Mouse (Mus musculus) forebrain, embryonic 14.5 days (tissue): ENCODE measurements around the gene Kcnc4. TPM values are rescaled to one million over a fixed set of nuclear protein-coding genes. Genes with fewer than 3 reads are reported as not detected.

ENCODE experiments used
- ATAC-seq: fragments of 200-750 bp; cut with Nextera tagmentation; 2 replicates; pipeline ENCODE4 v1.8.0; 2017; ENCODE audit warnings: mild to moderate bottlenecking, moderate library complexity
- DNase-seq: peaks from one replicate; pipeline ENCODE4 v3.0.0-alpha.2; 2015; ENCODE audit warnings: low spot score
- H3K27ac ChIP-seq: fragments of 300-500 bp; sonication (generic); 2 replicates; pipeline ENCODE4 v1.5.1; 2014; ENCODE audit warnings: low read depth, mild to moderate bottlenecking, control low read depth, low read length, moderate library complexity
- H3K27me3 ChIP-seq: fragments of 300-500 bp; sonication (generic); replicated peaks from 2 replicates; pipeline ENCODE4 v1.6.1; 2014; ENCODE audit warnings: low read length, control low read depth, mixed read lengths; ENCODE audit not compliant: control insufficient read depth, insufficient read depth
- H3K36me3 ChIP-seq: fragments of 300-500 bp; sonication (generic); 2 replicates; pipeline ENCODE4 v1.6.1; 2014; ENCODE audit warnings: low read length, control low read depth; ENCODE audit not compliant: control insufficient read depth, insufficient read depth
- H3K4me1 ChIP-seq: fragments of 300-500 bp; sonication (generic); 2 replicates; pipeline ENCODE4 v1.6.1; 2014; ENCODE audit warnings: antibody characterized with exemption, low read length, control low read depth; ENCODE audit not compliant: control insufficient read depth, insufficient read depth
- H3K4me2 ChIP-seq: fragments of 300-500 bp; sonication (generic); 2 replicates; pipeline ENCODE4 v1.6.1; 2014; ENCODE audit warnings: mild to moderate bottlenecking, control low read depth, low read length
- H3K4me3 ChIP-seq: fragments of 300-500 bp; sonication (generic); 2 replicates; pipeline ENCODE4 v1.5.1; 2014; ENCODE audit warnings: low read depth, low read length, control low read depth
- H3K9ac ChIP-seq: fragments of 300-500 bp; sonication (generic); 2 replicates; pipeline ENCODE4 v1.6.1; 2014; ENCODE audit warnings: mild to moderate bottlenecking, low read length, control low read depth, moderate library complexity
- H3K9me3 ChIP-seq: fragments of 300-500 bp; sonication (generic); replicated peaks from 2 replicates; pipeline ENCODE4 v1.6.1; 2016; ENCODE audit warnings: low read length, control low read depth, mixed read lengths; ENCODE audit not compliant: control insufficient read depth
- WGBS: fragments of 180-500 bp; shearing (Covaris S2); extraction: QIAGEN DNeasy Blood & Tissue Kit; methylation state at CpG from one replicate; pipeline ENCODE4 v1.1.7; 2014; 5-methylcytosine and 5-hydroxymethylcytosine counted together
- polyA plus RNA-seq: library from polyadenylated mRNA; unstranded; fragments of >200 nt; fragmentation: Nextera tagmentation; extraction: Ambion mirVana; gene quantifications from 2 replicates; pipeline ENCODE4 v1.2.1, GENCODE M21; 2014

The Kcnc4 gene
- polyA plus RNA-seq, 1 experiment from 2014 or later = 1.4 TPM

GRCm38 (mm10) chr3:107417287-107417644 lies 42.1 kb downstream of the Kcnc4 start:
- 81% methylated on average over 3 of the region's 3 CpGs for WGBS

GRCm38 (mm10) chr3:107416541-107417286 lies 42.6 kb downstream of the Kcnc4 start:
- no peaks in the 10 kb centered on the region for H3K9me3 ChIP-seq
- no peaks in the 10 kb centered on the region for H3K27me3 ChIP-seq
- peaks cover 18% of the 10 kb centered on the region for H3K4me1 ChIP-seq
- no peak overlapping the region for H3K27ac ChIP-seq
- WGBS = 87% methylated on average over 9 of the region's 9 CpGs
- ATAC-seq (no peak), DNase-seq (no peak)
- no peak overlapping the region for H3K4me2 ChIP-seq
- no peaks in the 10 kb centered on the region for H3K36me3 ChIP-seq
- H3K4me3 ChIP-seq = no peak overlapping the region
- no peak overlapping the region for H3K9ac ChIP-seq

More at GRCm38 (mm10) chr3:107417287-107417644, 42.1 kb downstream of the Kcnc4 start:
- no peak for DNase-seq
- no peak overlapping the region for H3K4me3 ChIP-seq
- H3K27ac ChIP-seq = no peak overlapping the region
- peaks cover 12% of the 10 kb centered on the region for H3K4me1 ChIP-seq
- no peaks in the 10 kb centered on the region for H3K27me3 ChIP-seq
- H3K4me2 ChIP-seq = no peak overlapping the region
- no peak for ATAC-seq
- no peak overlapping the region for H3K9ac ChIP-seq
- H3K9me3 ChIP-seq = no peaks in the 10 kb centered on the region
- no peaks in the 10 kb centered on the region for H3K36me3 ChIP-seq

DNA sequence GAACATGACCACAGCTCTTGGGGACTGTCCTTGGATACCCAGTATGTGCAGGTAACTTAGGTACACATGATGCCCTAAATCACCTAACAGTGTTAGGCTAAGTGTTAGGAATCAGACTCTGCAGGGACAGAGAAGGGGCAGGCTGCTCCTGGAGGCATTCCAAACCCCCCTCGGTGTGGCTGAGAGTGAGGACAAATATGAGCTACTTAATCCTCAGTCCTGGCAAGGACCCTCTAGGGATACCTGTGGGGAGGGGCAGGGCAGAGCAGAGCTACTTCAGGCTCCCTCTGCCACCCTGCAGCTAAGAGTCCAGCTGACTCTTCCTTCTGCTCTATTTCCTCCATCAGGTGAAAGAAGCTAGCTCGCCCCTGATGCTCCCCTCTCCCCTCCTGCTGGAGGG lies 46.3 kb downstream of the Kcnc4 start:
- H3K4me2 ChIP-seq = no peak overlapping the region
- DNase-seq = no peak
- WGBS = 20% methylated on average over 2 of the region's 2 CpGs
- H3K4me1 ChIP-seq = peaks cover 22% of the 10 kb centered on the region
- H3K36me3 ChIP-seq = no peaks in the 10 kb centered on the region
- no peak overlapping the region for H3K27ac ChIP-seq
- H3K27me3 ChIP-seq = no peaks in the 10 kb centered on the region
- H3K9me3 ChIP-seq = no peaks in the 10 kb centered on the region
- no peak overlapping the region for H3K4me3 ChIP-seq
- ATAC-seq = 0 out of 2 replicates have a peak, but pooled peaks have one; percentile 29
- H3K9ac ChIP-seq = no peak overlapping the region

GRCm38 (mm10) chr3:107412509-107412908 lies 46.8 kb downstream of the Kcnc4 start:
- WGBS = 53% methylated on average over 8 of the region's 8 CpGs
- H3K27me3 ChIP-seq = no peaks in the 10 kb centered on the region
- H3K4me1 ChIP-seq = peaks cover 22% of the 10 kb centered on the region
- H3K9ac ChIP-seq = peak overlapping the region; percentile 13; the same call in 1 of the 2 replicates
- no peak overlapping the region for H3K4me3 ChIP-seq
- DNase-seq (peak; percentile 29), ATAC-seq (peak; percentile 32; the same call in 1 of the 2 replicates)
- peak overlapping the region; percentile 49 for H3K27ac ChIP-seq
- H3K36me3 ChIP-seq = no peaks in the 10 kb centered on the region
- no peak overlapping the region for H3K4me2 ChIP-seq
- no peaks in the 10 kb centered on the region for H3K9me3 ChIP-seq

- peaks cover 22% of the 10 kb centered on the region for H3K4me1 ChIP-seq
- no peak overlapping the region; the same call in 1 of the 2 replicates for H3K4me2 ChIP-seq
- H3K27me3 ChIP-seq = no peaks in the 10 kb centered on the region
- no peak overlapping the region for H3K9ac ChIP-seq
- DNase-seq (peak; percentile 69), ATAC-seq (peak; percentile 85)
- no peak overlapping the region for H3K4me3 ChIP-seq
- WGBS = 21% methylated on average over 4 of the region's 4 CpGs
- H3K27ac ChIP-seq = no peak overlapping the region
- no peaks in the 10 kb centered on the region for H3K36me3 ChIP-seq
- no peaks in the 10 kb centered on the region for H3K9me3 ChIP-seq
Measured at GRCm38 (mm10) chr3:107411669-107412068, 47.7 kb downstream of the Kcnc4 start.

DNA sequence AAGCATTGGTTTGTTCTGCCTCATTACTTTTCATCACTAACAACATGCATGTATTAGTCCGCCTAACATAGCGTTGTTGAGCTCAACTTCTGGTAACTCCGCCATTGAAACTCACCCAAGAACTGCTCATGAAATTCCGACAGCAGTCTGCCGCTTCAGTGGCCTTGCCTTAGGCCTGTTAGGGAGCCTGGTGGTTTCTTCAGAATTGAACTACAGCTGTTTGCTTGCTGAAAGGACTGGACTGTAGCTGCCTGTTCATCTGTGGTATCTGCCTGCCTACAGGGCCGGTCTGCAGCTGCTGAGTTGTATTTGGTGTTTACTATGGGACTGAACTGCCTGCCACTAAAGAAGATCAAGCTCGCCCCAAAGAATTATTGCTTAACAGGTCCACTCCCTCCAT lies 58.0 kb downstream of the Kcnc4 start:
- Histone ChIP-seq H3K4me3 (no peak overlapping the region), H3K4me2 (no peak overlapping the region), H3K27me3 (no peaks in the 10 kb centered on the region), H3K9ac (no peak overlapping the region), H3K27ac (no peak overlapping the region), H3K36me3 (no peaks in the 10 kb centered on the region), H3K9me3 (no peaks in the 10 kb centered on the region), H3K4me1 (no peaks in the 10 kb centered on the region)
- ATAC-seq = no peak
- 85% methylated on average over 7 of the region's 7 CpGs for WGBS
- no peak for DNase-seq

GRCm38 (mm10) chr3:107399991-107400640 lies 59.2 kb downstream of the Kcnc4 start:
- DNase-seq = no peak
- no peak overlapping the region for H3K27ac ChIP-seq
- no peaks in the 10 kb centered on the region for H3K9me3 ChIP-seq
- ATAC-seq = no peak
- no peaks in the 10 kb centered on the region for H3K36me3 ChIP-seq
- no peak overlapping the region for H3K4me2 ChIP-seq
- WGBS = 87% methylated on average over 5 of the region's 5 CpGs
- no peaks in the 10 kb centered on the region for H3K4me1 ChIP-seq
- H3K27me3 ChIP-seq = no peaks in the 10 kb centered on the region
- H3K9ac ChIP-seq = no peak overlapping the region
- no peak overlapping the region for H3K4me3 ChIP-seq

DNA sequence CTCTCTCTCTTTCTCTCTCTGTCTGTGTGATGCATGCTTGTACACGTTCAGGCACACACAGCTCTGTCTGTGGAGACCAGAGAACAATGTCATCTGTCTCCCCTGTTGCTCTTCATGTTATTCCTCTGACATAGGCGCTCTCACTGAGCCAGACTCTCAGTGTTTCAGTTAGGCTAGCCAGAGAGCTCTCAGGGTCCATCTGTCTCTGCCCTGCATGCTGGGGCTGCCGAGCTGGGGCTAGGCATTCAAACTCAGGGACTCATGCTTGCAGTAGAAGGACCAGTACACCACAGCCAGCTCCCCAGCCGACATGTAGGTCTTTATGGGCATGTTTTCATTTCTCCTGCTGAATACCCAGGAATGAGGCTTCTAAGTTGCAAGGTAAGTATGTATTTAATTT lies 68.2 kb downstream of the Kcnc4 start:
- DNase-seq (no peak), ATAC-seq (no peak)
- Histone ChIP-seq H3K27ac (no peak overlapping the region), H3K27me3 (no peaks in the 10 kb centered on the region), H3K4me2 (no peak overlapping the region), H3K4me3 (no peak overlapping the region), H3K9ac (no peak overlapping the region), H3K36me3 (no peaks in the 10 kb centered on the region), H3K4me1 (no peaks in the 10 kb centered on the region), H3K9me3 (no peaks in the 10 kb centered on the region)
- WGBS = 63% methylated on average over 4 of the region's 4 CpGs
